Mouse (Mus musculus) adrenal gland, adult 8-10 months (tissue): ENCODE results near the gene Camk1d. TPM values are rescaled to one million over a fixed set of nuclear protein-coding genes. Genes with fewer than 3 reads are reported as not detected.
"Not testable (repeated sequence)": the region's sequence is repeated elsewhere in the genome, so short reads cannot be mapped to it uniquely, and the experiment has no call there.

Experiments used
- DNase-seq: peaks from one replicate; pipeline ENCODE4 v3.0.0; 2022
- total RNA-seq, 4 experiments: library from RNA; stranded (reverse); gene quantifications; 2 replicates each; pipeline ENCODE4 v1.2.4; 2022

Gene Camk1d
- total RNA-seq, 4 experiments from 2014 or later: 7.3 to 13.2 (median 10.9) TPM

DNA sequence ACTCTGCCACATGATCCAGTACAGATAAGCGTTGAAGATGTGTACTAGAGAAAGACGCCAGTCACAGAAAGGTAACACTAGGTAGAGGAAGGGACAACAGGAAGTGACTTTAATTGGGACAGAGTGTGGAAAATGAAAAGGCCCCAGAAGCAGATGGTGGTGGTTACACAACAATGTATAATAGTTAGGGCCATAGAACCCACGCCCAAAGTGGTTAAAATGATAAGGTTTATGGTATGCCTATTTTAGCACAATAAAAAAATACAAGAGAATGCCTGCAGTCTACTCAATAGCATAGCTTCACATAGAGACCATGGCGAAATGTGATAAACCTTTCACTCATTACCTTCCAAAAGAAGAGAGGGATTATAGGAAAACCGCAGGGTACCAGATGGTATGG is 147.7 kb downstream of the Camk1d start:
- DNase-seq: no peak

DNA sequence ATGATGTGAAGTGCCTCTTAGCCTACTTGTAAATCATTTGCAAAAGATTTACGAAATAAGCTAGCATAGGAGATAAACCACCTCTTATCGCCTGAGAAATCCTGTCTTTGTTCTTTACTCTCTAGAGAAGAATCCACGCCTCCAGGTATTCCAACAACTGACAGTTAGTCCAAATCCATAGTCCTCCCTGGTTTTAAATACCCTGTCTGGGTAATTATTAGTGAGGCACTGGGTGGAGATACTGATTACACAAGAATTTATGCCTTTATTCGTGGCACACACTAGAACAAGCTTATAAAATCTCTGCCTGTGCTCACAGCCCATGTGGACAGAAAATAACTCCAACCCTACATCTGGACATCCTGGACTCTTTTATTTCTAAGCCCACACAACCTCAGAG is 150.6 kb downstream of the Camk1d start:
- DNase-seq: no peak

DNA sequence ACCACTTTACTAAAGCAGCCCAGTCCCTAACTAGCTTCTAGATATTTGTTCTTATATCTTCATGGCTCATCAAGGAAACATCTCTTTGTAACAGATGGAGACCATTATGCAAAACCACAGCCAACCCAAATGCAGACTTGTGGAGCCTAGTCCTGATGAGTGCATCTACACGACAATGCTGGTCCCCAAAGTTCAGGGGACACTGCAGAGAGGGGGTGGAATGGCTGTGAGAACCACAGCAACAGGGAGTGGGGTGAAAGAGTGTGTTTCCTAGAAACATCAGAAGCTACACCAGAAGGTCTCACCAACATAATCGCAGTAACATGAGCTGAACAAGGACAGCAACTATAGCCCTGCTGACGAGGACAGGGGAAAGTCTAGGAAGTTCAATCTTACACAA is 152.9 kb downstream of the Camk1d start:
- DNase-seq: no peak

DNA sequence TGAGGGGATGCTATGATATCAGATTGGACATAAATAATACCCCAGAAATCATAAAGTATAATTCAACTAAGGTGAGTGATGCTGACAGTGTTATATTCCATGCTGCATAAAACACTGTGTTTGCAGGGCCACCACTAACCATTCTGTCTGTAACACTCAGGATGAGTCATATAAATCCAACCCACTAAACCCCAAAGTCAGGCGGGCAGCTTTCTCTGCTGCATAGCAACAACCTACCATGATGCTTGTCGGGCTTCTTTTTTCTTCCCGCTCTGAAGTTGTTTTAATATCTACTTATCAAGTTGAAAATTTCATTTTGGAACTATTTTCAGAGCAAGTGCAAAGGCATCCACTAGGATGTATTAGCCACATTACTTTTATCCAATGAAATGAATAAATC is 161.1 kb downstream of the Camk1d start:
- DNase-seq: no peak

DNA sequence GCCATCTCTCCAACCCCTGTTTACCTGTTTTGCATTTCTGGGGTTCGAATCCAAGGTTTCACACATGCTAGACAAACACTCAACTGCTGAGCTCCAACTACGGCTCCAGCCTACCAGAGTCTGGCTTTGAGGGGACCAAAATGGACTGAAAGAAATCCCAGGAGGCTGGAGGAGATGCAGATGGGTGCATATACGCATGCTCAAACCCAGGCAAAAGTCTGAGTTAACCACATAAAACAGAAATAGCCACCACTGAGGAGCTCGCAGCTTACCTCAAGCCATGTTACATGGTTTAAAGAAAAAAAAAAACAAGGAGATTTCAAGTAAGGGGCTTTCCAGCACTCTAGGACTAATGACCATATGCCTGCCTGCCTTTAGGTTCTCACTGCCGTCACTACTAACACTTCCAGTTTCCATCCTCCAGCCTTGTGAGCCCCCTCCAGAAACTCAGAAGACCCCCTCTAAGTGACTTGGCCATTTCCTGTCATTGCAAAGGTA is 162.5 kb downstream of the Camk1d start:
- DNase-seq: no peak

DNA sequence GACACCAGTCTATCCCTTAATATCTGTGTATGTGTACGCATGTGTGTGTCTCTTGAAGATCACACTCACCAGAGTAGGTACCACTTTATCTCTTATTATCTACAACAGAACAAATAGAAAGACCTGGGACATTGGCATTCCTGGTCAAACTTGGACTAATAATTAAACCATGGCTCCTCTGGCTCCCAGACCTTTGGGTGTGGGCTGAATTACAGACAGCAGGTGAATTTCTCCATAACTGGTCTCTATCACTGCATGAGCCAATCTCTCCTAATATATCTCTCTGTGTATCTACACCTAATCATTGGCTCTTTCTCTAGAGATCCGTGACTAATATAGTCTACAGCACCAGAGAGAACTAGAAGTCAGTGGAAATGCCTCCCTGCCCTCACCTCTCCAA is 165.0 kb downstream of the Camk1d start:
- DNase-seq: no peak

DNA sequence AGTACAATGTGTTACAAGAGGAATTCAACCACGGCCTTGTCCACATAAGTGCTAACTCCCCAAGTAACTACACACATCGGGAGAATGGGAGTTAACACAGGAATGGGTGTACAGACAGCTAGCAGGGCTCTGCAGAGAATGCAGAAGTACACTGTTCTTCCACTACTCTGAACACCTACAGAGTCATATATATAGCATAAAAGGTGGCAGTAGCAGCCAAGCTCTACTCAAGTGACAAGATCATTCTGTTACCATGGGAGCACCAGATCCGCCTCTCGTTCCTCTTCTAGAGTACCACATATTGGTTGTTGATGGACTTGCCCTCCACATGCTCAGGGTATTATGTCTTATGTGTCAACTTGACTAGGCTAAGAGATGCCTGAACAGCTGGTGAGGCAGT is 165.4 kb downstream of the Camk1d start:
- DNase-seq: no peak

DNA sequence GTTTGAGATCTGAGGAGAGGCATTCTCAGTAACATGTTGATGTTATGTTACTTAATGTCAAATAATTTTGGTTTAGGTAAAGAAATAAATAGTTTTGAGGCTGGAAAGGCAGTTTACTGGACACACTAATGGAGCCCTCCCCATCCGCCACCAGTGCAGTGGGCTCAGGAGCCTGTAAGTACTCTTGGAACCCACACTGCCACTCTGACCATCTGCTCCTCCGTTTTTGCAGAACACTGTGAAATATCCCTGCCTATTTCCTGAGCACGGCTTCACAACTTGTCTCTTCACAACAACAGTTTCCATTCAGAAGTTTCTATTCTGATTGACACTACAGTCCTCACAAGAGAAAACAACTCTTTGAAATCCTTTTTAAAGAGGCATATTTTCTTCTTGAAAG is 173.4 kb downstream of the Camk1d start:
- DNase-seq: no peak

DNA sequence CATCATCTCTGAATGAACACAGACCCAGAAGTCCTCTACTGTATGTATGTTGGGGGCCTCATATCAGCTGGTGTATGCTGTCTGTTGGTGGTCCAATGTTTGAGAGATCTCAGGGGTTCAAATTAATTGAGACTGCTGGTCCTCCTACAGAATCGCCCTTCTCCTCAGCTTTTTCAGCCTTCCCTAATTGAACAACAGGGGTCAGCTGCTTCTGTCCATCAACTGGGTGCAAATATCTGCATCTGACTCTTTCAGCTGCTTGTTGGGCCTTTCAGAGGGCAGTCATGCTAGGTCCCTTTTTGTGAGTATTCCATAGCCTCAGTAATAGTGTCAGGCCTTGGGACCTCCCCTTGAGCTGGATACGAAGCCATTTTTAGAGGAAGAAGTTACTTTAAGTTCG is 174.4 kb downstream of the Camk1d start:
- not testable (repeated sequence) for DNase-seq

DNA sequence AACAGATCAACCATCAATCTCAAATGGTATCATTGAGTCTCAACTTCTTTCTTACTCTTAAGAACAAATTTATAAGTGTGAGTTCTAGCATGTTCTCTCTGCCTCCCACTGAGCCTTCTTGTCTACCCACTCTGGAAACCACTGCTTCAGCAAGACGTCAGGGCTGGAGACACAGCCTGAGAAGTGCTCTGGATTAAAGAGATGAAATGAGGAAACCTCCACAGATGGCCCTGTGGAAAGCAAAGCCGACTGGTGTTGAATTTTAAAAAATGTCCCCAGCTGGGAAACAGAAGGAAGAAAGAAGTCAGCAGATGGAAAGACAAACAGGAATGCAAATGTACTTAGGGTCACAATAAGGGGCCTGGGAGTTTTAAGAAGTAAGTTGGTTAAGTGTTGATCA is 180.4 kb downstream of the Camk1d start:
- no peak for DNase-seq

DNA sequence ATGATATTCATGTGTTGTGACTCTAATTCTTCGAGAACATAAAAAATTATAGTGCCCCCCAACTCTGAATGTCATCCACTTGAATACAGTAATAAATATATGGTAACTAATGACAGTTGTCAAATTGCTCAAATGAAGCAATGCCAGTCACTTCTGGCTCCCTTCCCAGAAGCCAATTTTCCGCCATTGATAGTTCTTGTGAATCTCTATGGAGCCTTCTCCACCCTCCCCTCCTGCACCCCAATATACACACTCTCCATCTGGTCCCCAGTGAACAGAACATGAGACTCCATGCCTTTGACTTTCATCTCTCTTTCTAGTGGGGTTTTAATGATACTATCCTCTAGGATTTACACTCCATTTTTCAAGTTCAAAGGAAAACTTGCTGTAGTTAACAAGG is 184.3 kb downstream of the Camk1d start:
- no peak for DNase-seq

DNA sequence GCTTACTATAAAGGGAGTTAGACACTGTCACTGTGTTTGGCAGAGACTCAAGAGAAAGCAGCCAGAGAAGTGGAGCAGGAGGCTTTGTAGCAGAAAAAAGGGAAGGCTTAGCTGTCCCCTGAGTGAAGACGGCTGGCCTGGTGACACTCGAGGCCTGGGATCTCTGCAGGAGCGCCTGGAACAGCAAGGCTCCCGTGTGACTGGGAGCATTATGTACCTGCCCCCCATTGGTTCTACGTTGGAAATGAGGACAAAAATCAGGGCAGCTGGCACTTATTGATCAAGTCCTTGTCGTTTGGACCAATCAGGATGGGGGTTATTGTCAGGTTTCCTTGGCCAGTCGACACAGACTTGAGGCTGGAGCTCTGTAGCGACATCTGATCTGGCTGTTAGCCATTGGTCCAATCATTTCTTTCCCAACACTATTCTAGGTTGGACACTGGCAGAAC is 195.1 kb downstream of the Camk1d start:
- DNase-seq: no peak

DNA sequence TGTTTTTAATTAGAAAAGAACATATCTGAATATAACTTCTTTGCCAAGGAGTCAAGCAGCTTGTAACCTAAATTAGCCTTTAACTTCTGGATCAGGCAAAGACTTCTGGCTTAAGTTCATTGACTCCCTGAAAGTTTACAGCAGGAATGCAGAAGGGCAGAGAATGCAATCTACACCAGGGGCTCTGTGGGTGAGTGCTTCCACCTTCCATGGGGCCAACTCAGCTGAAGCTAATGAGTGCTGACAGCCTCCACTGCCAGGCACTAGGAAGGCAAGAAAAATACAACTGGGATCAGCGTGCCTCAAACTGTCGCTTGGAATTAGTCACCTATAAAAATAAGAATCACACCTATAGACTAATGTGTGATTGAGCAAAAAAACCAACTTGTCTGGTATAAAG is 199.2 kb downstream of the Camk1d start:
- DNase-seq: no peak

DNA sequence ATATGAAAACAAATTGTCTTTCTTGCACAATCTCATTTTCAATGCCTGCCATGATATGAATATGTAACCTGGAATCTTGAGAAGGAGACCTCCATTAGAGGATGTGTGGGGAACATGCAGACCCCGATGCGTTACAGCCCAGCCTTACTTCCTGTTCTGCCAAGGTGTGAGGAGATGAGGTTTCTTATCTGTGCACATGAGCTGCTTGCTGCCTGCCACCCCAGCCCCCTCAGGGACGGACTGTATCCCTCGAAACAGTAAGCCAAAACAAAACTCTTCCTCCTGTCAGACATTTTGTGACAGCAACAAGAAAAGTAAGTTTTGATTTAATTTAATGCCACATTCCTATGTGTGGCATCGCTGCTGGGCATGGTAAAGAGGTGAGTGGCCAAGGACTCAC is 200.2 kb downstream of the Camk1d start:
- no peak for DNase-seq

DNA sequence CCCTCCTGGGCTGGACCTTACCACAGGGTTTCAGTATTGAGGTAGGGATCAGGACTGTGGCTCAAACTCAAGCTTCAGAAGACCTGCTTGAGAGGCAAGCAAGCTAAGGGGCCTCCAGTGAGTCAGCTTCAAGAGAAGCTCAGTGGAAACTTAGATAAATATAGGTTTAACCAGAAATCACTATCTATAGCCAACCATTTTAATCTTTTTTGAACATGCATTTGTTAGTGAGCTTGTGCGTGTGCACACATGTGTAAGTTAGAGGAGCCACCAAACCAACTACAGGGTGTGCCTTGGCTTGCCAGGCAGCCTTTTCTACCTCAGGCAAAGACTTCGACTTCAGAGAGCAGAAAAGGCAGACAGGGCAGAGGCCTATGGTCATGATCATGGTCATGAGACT is 200.7 kb downstream of the Camk1d start:
- no peak for DNase-seq

DNA sequence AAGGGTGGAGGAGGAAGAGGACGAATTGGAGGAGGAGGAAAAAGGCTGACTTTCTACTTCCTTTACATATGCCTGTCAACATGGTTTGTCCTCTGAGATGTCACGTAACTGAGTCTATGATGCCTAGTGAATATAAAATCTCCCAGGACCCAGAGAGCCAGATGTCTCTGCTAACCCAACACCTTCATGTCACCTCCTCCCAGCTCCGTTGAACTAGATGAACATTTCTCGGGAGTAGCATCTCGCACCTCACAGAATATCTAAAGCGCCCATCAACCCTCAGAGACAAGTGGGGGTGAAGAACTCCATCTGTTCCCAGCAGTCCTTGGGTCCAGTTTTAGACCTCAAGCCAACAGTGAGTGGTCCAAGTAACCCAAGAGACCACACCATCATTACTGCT is 204.3 kb downstream of the Camk1d start:
- DNase-seq: no peak

DNA sequence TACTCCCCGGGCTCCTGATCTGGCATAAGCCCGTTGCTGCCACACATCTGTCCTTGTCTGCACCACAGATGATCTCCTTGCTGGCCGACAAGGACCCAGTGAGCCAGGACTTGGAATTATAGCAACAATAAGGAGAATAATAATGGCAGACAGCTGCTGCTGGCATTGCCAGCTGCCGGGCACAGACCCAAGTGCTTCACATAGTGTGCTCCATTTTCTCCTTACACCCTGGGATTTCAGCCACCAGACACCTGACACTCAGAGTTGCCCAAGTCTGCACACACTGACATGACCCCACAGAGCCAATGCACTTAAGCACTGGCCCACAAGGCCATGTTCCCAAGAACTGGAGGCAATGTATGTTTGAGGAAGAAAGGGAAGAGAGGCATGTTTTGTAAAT is 214.7 kb downstream of the Camk1d start:
- no peak for DNase-seq

DNA sequence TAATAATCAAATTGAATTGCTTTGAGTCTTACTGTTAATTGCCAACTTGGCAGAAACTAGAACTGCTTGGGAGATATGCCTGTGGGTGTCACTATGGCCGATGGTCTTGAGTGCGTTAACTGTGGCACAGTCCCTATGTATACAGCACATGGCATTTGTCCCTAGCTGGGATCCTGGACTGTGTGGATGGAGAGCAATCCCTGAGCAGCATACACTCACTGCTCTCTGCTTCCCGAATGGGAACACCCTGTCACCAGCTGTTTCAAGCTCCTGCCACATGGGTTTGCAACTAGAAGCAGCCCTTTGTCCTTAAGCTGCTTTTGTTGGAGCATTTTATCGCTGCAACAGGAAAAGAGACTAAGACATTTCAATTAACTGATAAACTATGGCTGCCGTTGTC is 224.4 kb downstream of the Camk1d start:
- DNase-seq: no peak

DNA sequence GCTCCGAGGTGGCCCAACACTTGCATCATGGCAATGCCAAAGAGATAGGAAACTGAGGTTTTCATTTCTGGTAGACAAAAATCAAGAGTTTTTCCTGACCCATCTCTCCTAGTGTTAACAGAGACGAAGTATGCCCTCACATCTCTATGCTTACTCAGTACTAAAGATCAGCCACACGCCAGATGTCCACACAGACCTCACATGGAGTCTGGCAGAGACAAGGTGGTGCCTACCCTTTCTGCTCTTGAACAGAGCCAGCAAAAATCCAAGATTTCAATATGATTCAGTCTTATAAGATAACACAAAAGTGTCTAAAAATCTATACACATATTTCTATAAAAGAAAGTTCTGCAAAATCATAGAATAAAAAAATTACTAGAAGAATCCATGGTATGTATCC is 227.0 kb downstream of the Camk1d start:
- DNase-seq: no peak

DNA sequence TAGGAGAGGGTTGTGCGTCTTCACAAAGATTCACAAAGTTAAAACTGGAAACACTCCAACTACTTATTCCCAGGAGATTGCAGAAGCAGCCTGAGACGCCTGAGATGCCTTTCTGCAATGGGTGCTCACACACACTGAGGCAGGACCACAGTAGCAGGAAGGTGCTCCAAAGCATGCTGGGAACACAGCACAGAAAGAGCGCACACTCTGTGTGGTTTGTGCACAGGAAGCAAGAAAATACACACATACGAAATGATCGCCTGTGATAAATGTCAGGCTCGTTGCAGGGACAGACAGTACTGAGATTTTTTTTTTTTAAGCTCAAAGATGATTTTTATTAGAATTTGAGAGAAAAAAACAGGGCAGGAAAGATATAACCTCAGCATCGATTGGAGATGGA is 227.7 kb downstream of the Camk1d start:
- no peak for DNase-seq

DNA sequence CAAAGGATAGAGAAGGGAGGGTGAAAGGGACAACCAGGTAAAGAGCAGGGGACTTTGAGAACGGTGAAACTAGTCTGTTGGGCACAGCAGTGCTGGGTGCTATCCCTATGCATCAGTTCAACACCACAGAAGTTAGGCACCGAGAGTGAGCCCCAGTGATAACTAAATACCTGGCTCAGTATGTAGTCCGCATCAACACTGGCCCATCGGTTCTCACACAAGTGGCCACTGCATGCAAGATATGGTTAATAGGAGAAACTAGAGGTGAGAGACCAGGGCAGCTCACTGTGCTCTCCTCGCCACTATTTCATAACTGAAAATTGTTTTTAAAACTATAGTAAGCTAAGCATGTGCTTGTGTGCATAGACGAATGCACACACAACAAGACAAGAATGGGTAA is 228.5 kb downstream of the Camk1d start:
- no peak for DNase-seq

DNA sequence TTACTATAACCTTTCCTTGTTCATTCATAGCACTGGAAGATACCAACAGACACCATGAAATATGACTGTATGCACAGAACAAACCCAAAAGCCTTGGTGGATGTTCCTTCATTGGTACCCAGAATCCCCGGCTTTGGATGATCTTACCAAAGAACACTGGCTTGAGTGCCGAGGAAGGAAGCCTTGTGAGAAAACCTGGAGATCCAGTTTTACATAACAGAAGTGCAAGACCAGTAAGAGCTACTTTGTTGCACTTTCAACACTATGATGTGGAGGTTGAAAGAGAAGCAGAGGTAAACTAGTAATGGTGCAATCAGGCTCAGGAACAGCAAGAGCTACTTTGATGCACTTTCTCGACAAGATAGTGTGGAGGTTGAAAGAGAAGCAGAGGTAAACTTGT is 234.4 kb downstream of the Camk1d start:
- DNase-seq: no peak

DNA sequence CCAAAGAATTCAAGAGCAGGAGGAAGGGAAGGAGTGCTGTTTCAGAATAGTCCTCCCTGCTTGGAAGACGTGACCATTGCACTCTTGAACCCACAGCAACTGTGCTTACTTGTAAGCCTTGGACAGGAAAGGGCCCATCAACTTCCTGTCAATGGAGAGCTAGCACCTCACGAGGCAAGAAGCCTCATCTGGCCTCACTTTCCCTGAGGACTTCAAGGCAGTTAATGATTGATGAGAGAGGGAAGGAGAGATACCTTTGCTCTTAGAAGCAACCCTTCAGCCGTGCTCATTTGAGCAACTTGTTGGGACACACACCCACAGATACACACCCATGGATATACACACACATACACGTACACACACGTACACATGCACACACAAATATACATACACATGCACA is 235.6 kb downstream of the Camk1d start:
- no peak for DNase-seq

DNA sequence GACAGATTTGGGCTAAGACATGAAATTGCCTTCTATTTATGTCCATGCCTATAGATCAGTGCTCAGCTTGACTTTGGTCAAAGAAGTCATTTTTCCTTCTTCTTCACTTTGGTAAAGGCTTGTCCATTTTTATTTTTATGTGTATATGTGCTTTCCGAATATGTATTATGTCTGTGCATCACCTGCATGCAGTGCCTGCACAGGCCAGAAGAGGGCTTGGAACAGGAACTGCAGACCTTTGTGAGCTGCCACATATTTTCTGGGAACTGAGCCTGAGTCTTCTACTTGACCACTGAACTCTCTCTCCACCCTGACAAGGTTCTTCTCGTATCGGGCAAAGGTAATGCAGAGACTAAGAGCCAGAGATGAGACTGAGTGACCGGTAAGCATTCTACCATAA is 236.1 kb downstream of the Camk1d start:
- DNase-seq: no peak

DNA sequence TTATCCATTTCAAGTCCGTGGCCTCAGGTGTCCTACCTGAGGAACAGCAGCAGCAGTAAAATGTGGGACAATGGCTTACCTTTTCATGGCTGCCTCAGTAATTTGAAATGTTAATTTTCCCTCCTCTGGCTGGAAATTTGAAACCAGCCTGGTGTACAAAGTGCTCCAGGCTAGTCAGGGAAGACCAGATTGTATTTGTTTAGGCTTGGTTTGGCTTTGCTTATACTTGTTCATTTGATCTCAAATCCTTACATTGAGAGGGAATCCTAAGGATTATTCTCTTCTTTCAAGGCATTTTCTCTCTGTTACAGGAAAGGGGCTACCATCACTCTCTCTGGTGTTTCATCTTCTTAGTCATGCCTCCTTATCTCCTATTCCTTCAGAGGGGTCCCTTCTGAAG is 236.8 kb downstream of the Camk1d start:
- no peak for DNase-seq
